Mouse (Mus musculus): Measurements from ENCODE around the gene 6030468B19Rik. TPM values are rescaled to one million over a fixed set of nuclear protein-coding genes. Genes with fewer than 3 reads are reported as not detected.

The 6030468B19Rik gene
- polyA plus RNA-seq, 1 experiment = not detected

GRCm38 (mm10) chr11:117827386-117827785, 29.9 kb downstream of the 6030468B19Rik start:
- peaks cover 7% of the 10 kb centered on the region for H3K79me2 ChIP-seq (ENCODE audit: control insufficient read depth, insufficient read depth)
- no peaks in the 10 kb centered on the region for H3K27me3 ChIP-seq (ENCODE audit: control insufficient read depth, insufficient read depth, insufficient read length)
- peak overlapping the region; percentile 94 for H3K4me2 ChIP-seq (ENCODE audit: low read depth)
- H3K36me3 ChIP-seq (ENCODE audit: control insufficient read depth, insufficient read depth) = no peaks in the 10 kb centered on the region
- peak in 2 of 3 experiments; percentile 32 to 44 for TF ChIP-seq MYOD1 (IDR thresholded peaks at IDR 0.05; ENCODE audit: control insufficient read depth in 1 of 3, insufficient read length in 2 of 3, low read depth in 2 of 3)
- peak in 1 of 3 experiments; percentile 25 for TF ChIP-seq MYOG (IDR thresholded peaks at IDR 0.05; ENCODE audit: control insufficient read depth in 1 of 3, insufficient read depth in 1 of 3, insufficient read length in 2 of 3, low read depth in 2 of 3)
- no peak for TF ChIP-seq MAX (IDR thresholded peaks at IDR 0.05; ENCODE audit: low read depth)
- TF ChIP-seq POLR2AphosphoS2 (IDR thresholded peaks at IDR 0.05; ENCODE audit: insufficient read length, low read depth) = no peak
- H3ac ChIP-seq (ENCODE audit: control insufficient read depth, insufficient read length) = no peak overlapping the region
- H3K4me3 ChIP-seq = peak overlapping the region; percentile 45

GRCm38 (mm10) chr11:117828149-117828887, 30.9 kb downstream of the 6030468B19Rik start:
- Histone ChIP-seq H3K4me2 (ENCODE audit: low read depth) (peak overlapping the region; percentile 94), H3K79me2 (ENCODE audit: control insufficient read depth, insufficient read depth) (peaks cover 7% of the 10 kb centered on the region), H3K27me3 (ENCODE audit: control insufficient read depth, insufficient read depth, insufficient read length) (no peaks in the 10 kb centered on the region), H3K36me3 (ENCODE audit: control insufficient read depth, insufficient read depth) (no peaks in the 10 kb centered on the region), H3K4me3 (peak overlapping the region; percentile 45), H3ac (ENCODE audit: control insufficient read depth, insufficient read length) (no peak overlapping the region)
- 0 out of 2 replicates have a peak, but pooled peaks have one; percentile 22 for TF ChIP-seq CEBPB (IDR thresholded peaks at IDR 0.05; ENCODE audit: insufficient read depth, poor library complexity, severe bottlenecking)
- no peak for TF ChIP-seq TCF3 (IDR thresholded peaks at IDR 0.05; ENCODE audit: insufficient read length, low read depth)

- Histone ChIP-seq H3K27me3 (ENCODE audit: control insufficient read depth, insufficient read depth, insufficient read length) (no peaks in the 10 kb centered on the region), H3K79me2 (ENCODE audit: control insufficient read depth, insufficient read depth) (peaks cover 7% of the 10 kb centered on the region), H3K36me3 (ENCODE audit: control insufficient read depth, insufficient read depth) (no peaks in the 10 kb centered on the region), H3ac (ENCODE audit: control insufficient read depth, insufficient read length) (no peak overlapping the region), H3K4me2 (ENCODE audit: low read depth) (peak overlapping the region; percentile 94), H3K4me3 (no peak overlapping the region)
- TF ChIP-seq MAX (IDR thresholded peaks at IDR 0.05; ENCODE audit: low read depth) (no peak), CEBPB (IDR thresholded peaks at IDR 0.05; ENCODE audit: insufficient read depth, poor library complexity, severe bottlenecking) (no peak), REST (IDR thresholded peaks at IDR 0.05; ENCODE audit: insufficient read depth, insufficient read length) (no peak), SRF (IDR thresholded peaks at IDR 0.05; ENCODE audit: control insufficient read depth, insufficient read length, low read depth) (no peak), TCF3 (IDR thresholded peaks at IDR 0.05; ENCODE audit: insufficient read length, low read depth) (no peak), MYOD1 (IDR thresholded peaks at IDR 0.05; ENCODE audit: control insufficient read depth in 1 of 3, insufficient read length in 2 of 3, low read depth in 2 of 3) (peak in 2 of 3 experiments; percentile 80 to 85), TCF12 (IDR thresholded peaks at IDR 0.05; ENCODE audit: insufficient read depth, poor library complexity, severe bottlenecking) (no peak), POLR2AphosphoS2 (IDR thresholded peaks at IDR 0.05; ENCODE audit: insufficient read length, low read depth) (no peak), USF1 (IDR thresholded peaks at IDR 0.05; ENCODE audit: low read depth) (no peak), POLR2A (IDR thresholded peaks at IDR 0.05; ENCODE audit: insufficient read length, low read depth) (peak; percentile 33), E2F4 (IDR thresholded peaks at IDR 0.05; ENCODE audit: insufficient read depth) (no peak), MYOG (IDR thresholded peaks at IDR 0.05; ENCODE audit: control insufficient read depth in 1 of 3, insufficient read depth in 1 of 3, insufficient read length in 2 of 3, low read depth in 2 of 3) (peak; percentile 46 to 88 (median 51))
Observed at GRCm38 (mm10) chr11:117828888-117829604, 31.6 kb downstream of the 6030468B19Rik start.

- no peak overlapping the region for H3K4me3 ChIP-seq
- no peak overlapping the region for H3ac ChIP-seq (ENCODE audit: control insufficient read depth, insufficient read length)
- H3K79me2 ChIP-seq (ENCODE audit: control insufficient read depth, insufficient read depth) = peaks cover 7% of the 10 kb centered on the region
- TF ChIP-seq USF1 (IDR thresholded peaks at IDR 0.05; ENCODE audit: low read depth) = no peak
- TF ChIP-seq MAX (IDR thresholded peaks at IDR 0.05; ENCODE audit: low read depth) = no peak
- TF ChIP-seq MYOD1 (IDR thresholded peaks at IDR 0.05; ENCODE audit: control insufficient read depth in 1 of 3, insufficient read length in 2 of 3, low read depth in 2 of 3) = no peak
- no peak for TF ChIP-seq SRF (IDR thresholded peaks at IDR 0.05; ENCODE audit: control insufficient read depth, insufficient read length, low read depth)
- TF ChIP-seq CEBPB (IDR thresholded peaks at IDR 0.05; ENCODE audit: insufficient read depth, poor library complexity, severe bottlenecking) = no peak
- TF ChIP-seq MYOG (IDR thresholded peaks at IDR 0.05; ENCODE audit: control insufficient read depth in 1 of 3, insufficient read depth in 1 of 3, insufficient read length in 2 of 3, low read depth in 2 of 3) = no peak
- H3K27me3 ChIP-seq (ENCODE audit: control insufficient read depth, insufficient read depth, insufficient read length) = no peaks in the 10 kb centered on the region
- peak overlapping the region; percentile 26 for H3K4me2 ChIP-seq (ENCODE audit: low read depth)
- H3K36me3 ChIP-seq (ENCODE audit: control insufficient read depth, insufficient read depth) = no peaks in the 10 kb centered on the region
Observed at GRCm38 (mm10) chr11:117829671-117830215, 32.3 kb downstream of the 6030468B19Rik start.

GRCm38 (mm10) chr11:117830401-117830800, 32.9 kb downstream of the 6030468B19Rik start:
- no peaks in the 10 kb centered on the region for H3K36me3 ChIP-seq (ENCODE audit: control insufficient read depth, insufficient read depth)
- no peaks in the 10 kb centered on the region for H3K27me3 ChIP-seq (ENCODE audit: control insufficient read depth, insufficient read depth, insufficient read length)
- H3K4me3 ChIP-seq = no peak overlapping the region
- no peak overlapping the region for H3K4me2 ChIP-seq (ENCODE audit: low read depth)
- H3K79me2 ChIP-seq (ENCODE audit: control insufficient read depth, insufficient read depth) = peaks cover under 1% of the 10 kb centered on the region
- no peak for TF ChIP-seq POLR2AphosphoS2 (IDR thresholded peaks at IDR 0.05; ENCODE audit: insufficient read length, low read depth)
- TF ChIP-seq MYOD1 (IDR thresholded peaks at IDR 0.05; ENCODE audit: control insufficient read depth in 1 of 3, insufficient read length in 2 of 3, low read depth in 2 of 3) = no peak
- TF ChIP-seq CEBPB (IDR thresholded peaks at IDR 0.05; ENCODE audit: insufficient read depth, poor library complexity, severe bottlenecking) = no peak
- TF ChIP-seq POLR2A (IDR thresholded peaks at IDR 0.05; ENCODE audit: insufficient read length, low read depth) = no peak
- no peak overlapping the region for H3ac ChIP-seq (ENCODE audit: control insufficient read depth, insufficient read length)
